Mouse (Mus musculus) forelimb bud, embryonic 11.5 days (tissue): ENCODE measurements at regions not wholly inside any gene's neighbourhood (a gene's known extent, or its start where the extent isn't known, plus 50 kb on each side); places are given as distances from the start of the nearest gene placed in this dataset.

ENCODE experiments used
- DNase-seq: peaks from one replicate; pipeline ENCODE4 v3.0.0-alpha.2; 2012; ENCODE audit warnings: low read depth, low spot score

DNA sequence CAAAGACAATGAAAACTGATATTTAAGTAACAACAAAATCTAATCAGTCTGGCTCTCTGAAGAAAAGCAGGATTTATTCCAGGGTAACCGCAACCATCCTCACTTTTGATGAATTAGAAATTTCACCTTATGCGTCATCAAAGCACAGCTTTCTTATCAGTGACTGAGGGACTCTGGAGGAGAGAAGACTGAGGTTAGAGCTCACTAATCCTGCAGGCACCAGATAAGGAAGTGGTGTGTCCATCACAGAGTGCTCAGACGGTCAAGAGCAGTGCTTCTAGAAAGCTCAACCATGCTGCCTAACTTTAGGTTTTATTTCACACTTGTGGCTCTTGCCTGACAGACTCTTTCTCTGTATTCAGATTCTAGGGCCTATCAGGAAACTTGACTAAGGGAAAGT lies 1021.2 kb upstream of the Adgrl4 start:
- DNase-seq, result no peak

- DNase-seq, result no peak
These were observed 1009.7 kb upstream of the Adgrl4 start for GRCm38 (mm10) chr3:150427965-150428364.

DNA sequence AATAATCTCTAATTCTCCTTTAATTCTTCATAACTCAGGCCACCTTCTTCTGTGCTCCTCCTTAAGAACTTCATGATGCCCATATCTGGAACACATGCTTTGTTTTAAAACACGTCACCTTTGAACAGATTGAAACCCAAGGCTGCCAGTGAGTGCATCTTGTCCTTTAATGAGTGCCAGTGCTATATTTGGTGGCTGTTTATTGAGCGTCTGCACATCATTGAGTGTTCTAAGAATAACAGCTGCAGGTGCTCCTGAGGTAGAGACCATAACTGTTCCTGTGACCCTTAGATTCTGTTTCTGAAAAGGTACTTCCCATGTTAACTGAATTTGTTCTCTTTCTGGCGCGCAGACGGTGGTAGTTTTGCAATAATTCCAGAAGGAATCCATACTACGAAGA lies 1006.4 kb upstream of the Adgrl4 start:
- no peak for DNase-seq

- DNase-seq, result peak; percentile 13
These were observed 1002.5 kb upstream of the Adgrl4 start for GRCm38 (mm10) chr3:150435199-150435598.

DNA sequence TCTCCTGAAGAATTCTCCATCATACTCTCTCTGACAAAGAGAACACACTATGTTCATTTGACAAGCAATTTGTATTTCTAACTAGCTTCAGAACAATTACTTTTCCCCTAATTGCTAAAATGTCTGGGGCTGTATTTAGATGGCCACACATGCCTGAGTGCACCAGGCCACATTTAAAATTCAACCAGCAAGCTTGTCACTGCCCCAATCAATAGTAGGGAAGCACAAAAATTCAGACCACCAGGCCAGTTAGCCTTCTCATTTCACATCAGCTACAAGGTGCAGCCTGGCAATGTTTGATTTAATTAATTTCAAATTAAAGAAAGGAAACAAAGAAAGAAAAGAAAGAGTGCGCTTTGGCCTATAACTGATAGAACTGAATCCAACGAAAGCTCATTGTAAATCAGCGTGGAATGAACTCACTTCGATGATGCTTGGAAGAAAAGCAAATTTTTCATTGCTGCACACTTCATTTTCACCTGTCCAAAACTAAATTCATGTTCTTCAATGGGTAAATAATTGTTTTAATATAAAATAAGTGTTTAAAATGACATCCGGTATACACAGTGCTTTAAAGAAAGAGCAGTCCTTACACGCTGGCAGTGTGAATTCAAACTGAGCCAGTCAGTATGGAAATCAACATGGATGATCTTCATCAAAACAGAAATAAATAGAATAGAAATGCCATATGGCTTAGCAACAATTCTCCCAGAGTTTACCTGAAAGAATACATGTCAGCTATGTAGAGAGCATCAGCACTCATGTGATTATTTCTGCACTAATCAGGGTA lies 1001.7 kb upstream of the Adgrl4 start:
- DNase-seq, result no peak
